Mouse (Mus musculus) cerebellum, adult 9-11 months (tissue): Measurements from ENCODE around the gene Cd2ap.
A peak's percentile ranks its signal among the peaks of the same experiment; 100 is the strongest.
"Not testable (repeated sequence)": the region's sequence is repeated elsewhere in the genome, so short reads cannot be mapped to it uniquely, and the experiment has no call there.

ENCODE experiments used
- DNase-seq: peaks from one replicate; pipeline ENCODE4 v3.0.0; 2022

Cd2ap gene

GRCm38 (mm10) chr17:42876001-42876903 is at the start of gene Cd2ap:
Cd2ap (minus strand) TSS chr17:42876665.
- DNase-seq: peak; percentile 95

DNA sequence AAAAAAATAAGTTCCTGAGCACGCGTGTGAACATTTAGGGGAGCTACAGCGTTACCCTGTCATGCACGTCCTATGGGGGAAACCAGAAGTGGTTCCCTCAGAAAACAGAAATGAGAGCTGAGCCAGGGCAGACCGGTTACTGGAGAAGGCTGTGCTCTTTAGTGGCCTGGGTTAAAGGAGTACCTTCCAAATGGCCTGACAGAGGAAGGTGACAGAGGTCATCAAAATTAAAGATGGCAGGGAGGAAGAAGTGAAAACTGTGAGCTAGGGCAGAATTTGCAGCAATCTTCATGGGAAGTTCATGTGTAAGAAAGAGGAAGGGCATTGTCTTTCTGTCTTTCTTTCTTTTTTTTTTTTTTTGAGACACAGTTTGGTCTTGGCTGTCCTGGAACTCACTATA is 48.3 kb upstream of the Cd2ap start:
- no peak for DNase-seq

GRCm38 (mm10) chr17:42918810-42919209 is 42.3 kb upstream of the Cd2ap start:
- DNase-seq: no peak

GRCm38 (mm10) chr17:42914726-42915125 is 38.3 kb upstream of the Cd2ap start:
- DNase-seq: no peak

DNA sequence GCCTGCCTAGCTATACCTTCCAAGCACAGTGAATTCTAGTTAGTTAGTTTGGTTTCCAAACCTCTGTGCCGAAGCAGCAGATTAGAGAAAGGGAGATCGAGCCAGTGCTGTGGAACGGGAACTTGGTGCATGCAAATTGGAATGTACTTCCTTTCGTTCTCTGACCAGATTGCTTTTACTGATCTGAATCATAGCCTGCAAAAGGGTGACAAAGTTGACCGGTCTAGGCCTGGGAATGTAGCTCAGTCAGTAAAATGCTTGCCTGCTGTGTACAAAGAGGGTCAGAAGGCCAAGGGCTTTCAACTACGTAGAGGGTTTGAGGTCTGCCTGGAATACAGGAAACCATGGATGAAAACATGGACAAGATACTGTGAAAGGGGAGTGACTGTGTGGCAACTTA is 35.7 kb upstream of the Cd2ap start:
- DNase-seq: no peak

DNA sequence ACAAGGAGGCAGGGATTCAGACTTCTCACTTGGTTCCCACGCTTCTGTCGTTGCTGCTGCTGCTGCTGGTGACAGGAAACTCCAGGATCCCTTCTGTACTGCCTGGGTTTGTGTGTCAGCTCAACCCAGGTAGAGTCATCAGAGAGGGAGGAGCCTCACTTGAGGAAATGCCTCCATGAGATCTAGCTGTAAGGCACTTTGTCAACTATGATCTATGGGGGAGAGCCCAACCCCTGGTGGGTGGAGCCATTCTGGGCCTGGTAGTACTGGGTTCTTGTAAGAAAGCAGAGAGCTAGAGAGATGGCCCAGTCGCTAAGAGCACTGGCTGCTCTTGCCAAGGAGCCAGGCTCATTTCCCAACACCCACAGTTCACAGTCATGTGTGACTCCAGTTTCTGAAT is 34.0 kb upstream of the Cd2ap start:
- no peak for DNase-seq

- DNase-seq: no peak
Measured at GRCm38 (mm10) chr17:42909376-42909775, 32.9 kb upstream of the Cd2ap start.

GRCm38 (mm10) chr17:42908744-42909370 is 32.4 kb upstream of the Cd2ap start:
- DNase-seq: no peak

GRCm38 (mm10) chr17:42908136-42908535 is 31.7 kb upstream of the Cd2ap start:
- DNase-seq: no peak

DNA sequence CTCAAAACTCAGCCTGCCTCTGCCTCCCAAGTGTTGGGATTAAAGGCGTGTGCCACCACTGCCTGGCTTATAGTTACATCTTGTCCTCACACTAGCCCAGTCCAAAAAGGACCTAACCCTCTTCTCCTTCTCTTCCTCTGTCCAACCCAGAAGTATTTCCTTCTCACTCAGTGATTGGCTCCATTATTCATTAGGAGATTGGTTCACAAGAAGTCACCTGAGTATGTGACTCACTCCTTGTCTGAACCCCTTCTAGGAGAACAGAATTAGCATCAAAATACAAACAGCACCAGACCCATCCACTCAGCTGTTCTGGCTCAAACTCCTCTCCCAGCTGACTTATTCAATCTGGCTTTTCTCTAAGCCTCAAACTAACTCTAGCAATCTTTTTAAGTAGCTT is 30.0 kb upstream of the Cd2ap start:
- DNase-seq: not testable (repeated sequence)

DNA sequence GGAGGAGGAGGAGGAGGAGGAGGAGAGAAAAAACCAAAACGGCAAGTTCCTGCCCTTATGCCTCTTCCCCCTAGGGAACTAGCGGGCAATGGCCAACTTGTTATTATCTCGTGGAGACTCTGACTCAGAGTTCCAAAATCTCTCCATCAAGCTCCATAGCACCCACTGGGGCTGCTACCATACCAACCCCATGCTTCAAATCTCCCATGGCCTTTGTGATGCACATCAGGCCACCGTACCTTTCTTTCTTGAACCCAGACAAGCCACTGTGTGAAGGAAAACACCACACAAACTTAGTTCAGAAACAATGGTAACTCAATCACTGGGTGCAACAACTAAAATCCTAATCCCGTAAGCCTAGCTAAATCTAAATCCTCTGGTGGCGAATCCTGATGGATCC is 29.5 kb upstream of the Cd2ap start:
- no peak for DNase-seq

GRCm38 (mm10) chr17:42900795-42901194 is 24.3 kb upstream of the Cd2ap start:
- DNase-seq: no peak

- no peak for DNase-seq
Measured at GRCm38 (mm10) chr17:42887282-42887707, 10.8 kb upstream of the Cd2ap start.

- DNase-seq: no peak
Measured at GRCm38 (mm10) chr17:42885091-42885501, 8.6 kb upstream of the Cd2ap start.

DNA sequence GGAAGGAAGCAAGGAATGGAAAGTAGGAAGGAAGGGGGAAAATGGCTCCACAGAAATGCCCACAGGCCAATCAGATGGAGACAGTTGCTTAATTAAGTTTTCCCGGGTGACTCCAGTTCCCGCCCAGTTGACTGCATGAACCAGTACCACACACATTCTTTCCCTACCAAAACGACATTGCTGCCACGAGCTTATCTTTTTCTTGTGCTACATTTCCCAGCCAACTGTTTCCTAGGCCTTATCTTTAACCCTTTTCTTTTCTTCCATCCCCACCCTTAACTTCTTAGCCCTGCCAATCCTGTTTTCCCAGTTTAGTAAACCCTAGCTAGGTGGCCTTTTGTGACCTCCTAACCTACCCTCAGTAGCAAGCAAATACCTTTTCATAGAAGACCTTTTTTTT is 7.9 kb upstream of the Cd2ap start:
- DNase-seq: no peak

- no peak for DNase-seq
Measured at GRCm38 (mm10) chr17:42883769-42884168, 7.3 kb upstream of the Cd2ap start.

GRCm38 (mm10) chr17:42883315-42883714 is 6.8 kb upstream of the Cd2ap start:
- DNase-seq: no peak

GRCm38 (mm10) chr17:42882873-42883272 is 6.4 kb upstream of the Cd2ap start:
- no peak for DNase-seq

DNA sequence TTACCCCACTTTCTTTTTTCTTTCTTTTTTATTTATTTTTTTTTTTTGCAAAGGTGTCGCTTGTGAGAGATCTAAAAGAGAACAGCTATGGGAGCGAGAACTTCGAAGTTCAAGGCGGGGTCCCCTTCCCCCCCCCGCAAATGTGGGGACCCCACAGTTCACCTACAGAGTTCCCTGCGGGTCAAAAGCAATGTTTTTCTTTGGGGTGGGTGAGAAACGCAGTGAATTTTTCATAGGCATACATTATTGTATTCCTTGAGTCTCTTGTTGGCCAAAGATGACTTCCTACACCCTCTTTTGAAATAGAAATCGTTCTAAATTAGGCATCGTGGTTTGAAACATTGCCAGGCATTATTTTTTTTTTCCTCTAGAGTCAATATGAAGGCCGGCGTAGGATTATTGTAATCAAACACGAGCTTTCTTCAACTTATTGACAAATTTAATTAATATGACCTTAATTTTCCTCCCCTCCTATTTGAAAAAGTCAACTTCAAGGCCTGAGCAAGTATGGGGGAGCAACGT is 500 bp upstream of the Cd2ap start:
- no peak for DNase-seq

- peak; percentile 51 for DNase-seq
Measured at GRCm38 (mm10) chr17:42875571-42876000, 879 bp downstream of the Cd2ap start.

DNA sequence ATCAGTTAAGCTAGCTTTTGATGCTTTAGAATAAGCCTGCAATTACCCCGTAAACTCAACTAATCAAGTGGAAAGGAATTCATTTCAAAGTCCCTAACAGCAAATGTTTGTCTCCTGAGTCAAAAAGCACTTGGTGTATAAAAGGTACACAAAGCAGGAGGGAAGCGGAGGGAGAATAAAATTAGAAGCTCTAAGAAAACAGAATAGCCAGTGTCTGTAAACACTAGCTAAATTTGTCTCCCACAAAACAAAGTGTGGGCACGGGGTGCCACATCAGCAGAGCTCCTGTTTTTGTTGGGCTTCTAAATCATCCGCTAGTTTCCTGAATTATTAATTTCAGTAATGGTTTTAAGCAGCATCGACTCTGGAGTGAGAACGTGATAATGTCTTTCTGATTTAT is 1.4 kb downstream of the Cd2ap start:
- DNase-seq: no peak

GRCm38 (mm10) chr17:42870465-42870864 is 6.0 kb downstream of the Cd2ap start:
- no peak for DNase-seq

DNA sequence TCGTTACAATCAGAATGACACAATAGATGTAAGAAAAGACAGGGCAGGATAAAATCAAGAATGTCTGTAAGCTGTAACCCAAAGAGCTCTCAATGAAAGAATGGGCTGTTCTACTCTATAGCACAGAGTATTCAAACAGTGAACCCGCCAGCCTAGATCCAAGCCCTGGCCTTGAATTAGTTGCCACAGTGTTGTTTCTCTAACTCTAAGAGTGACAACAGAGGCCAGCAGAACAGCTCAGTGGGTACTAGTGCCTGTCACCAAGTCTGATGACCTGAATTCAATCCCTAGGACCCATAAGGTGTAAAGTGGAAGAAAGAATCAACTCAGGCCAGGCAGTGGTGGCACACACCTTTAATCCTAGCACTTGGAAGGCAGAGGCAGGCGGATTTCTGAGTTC is 13.3 kb downstream of the Cd2ap start:
- no peak for DNase-seq

DNA sequence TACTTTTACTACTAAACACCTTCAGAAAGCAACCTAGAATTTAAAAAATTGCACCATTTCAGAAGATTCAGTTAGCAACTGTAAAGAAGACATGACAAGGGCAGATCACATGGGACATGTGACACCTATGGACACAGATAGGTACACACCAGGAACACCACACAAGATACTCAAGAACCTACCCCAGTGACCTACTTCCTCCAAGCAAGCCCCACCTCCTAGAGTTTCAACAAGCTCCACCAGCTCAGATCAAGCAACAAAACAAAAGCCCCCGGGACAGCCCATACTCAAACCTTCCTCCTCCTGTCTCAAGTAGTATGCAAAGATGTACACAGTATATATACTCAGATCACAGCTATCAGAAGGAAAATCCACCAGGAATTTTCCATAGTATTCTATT is 16.1 kb downstream of the Cd2ap start:
- DNase-seq: no peak
